In genomic region chr19:37927911-37928310, GRCm38 (mm10) we compare ENCODE assay signal across 26 mouse cellular contexts.
DNase-seq lines count a peak whose midpoint lies in the region; ATAC-seq lines count a peak whose summit lies in the region.
"Had no signal": no experiment of that assay in that cellular context is flagged by ENCODE, and none has a peak within 500 bp of the region (broad histone marks: within the 10 kb centered on the region; RNA-seq: fewer than 3 reads in every experiment).

No protein-coding gene starts in this region.

- no peak for ATAC-seq in kidney, embryonic 14.5 days (ENCODE audit: low FRiP score, low TSS enrichment)
- ATAC-seq: forebrain, embryonic 13.5 days; forebrain, embryonic 16.5 days; Patski had no signal

- H3K4me1 ChIP-seq in kidney, embryonic 14.5 days (ENCODE audit: control insufficient read depth, insufficient read depth, low read length): no peaks in the 10 kb centered on the region
- H3K4me1 ChIP-seq: forebrain, embryonic 10.5 days; forebrain, embryonic 13.5 days; heart, embryonic 10.5 days; heart, embryonic 13.5 days had no signal

- 78% methylated on average over 7 of the region's 7 CpGs for WGBS in kidney, embryonic 14.5 days

- no peak overlapping the region for H3K4me2 ChIP-seq in kidney, embryonic 14.5 days (replicated peaks; ENCODE audit: low read depth, low read length)
- H3K4me2 ChIP-seq: forebrain, embryonic 13.5 days; heart, embryonic 13.5 days had no signal

- no peaks in the 10 kb centered on the region for H3K27me3 ChIP-seq in kidney, embryonic 14.5 days (ENCODE audit: control insufficient read depth, insufficient read depth, low read length)
- H3K27me3 ChIP-seq: CH12.LX; forebrain, embryonic 13.5 days; heart, embryonic 13.5 days; Patski had no signal

- H3K4me3 ChIP-seq in kidney, embryonic 14.5 days (ENCODE audit: low read length): no peak overlapping the region
- H3K4me3 ChIP-seq: forebrain, embryonic 10.5 days; forebrain, embryonic 13.5 days; heart, adult 2 months; heart, embryonic 10.5 days; heart, embryonic 13.5 days had no signal

- peak; percentile 21 for DNase-seq in kidney, adult 18-20 months
- peak; percentile 45 for DNase-seq in kidney, adult 9 months
- DNase-seq in kidney, postnatal 10 days: no peak
- peak; percentile 22 for DNase-seq in kidney, postnatal 14 days
- DNase-seq in right cerebral cortex, postnatal 36 days (ENCODE audit: low spot score in 2 of 2): no peak
- no peak for DNase-seq in layer of hippocampus, adult 8-10 months (ENCODE audit: low spot score in 2 of 2)
- DNase-seq: adrenal gland, postnatal 10 days; adrenal gland, postnatal 36 days; B cell, adult 2 months; cerebellum, adult 18-20 months; cerebellum, adult 9-10 months; cerebellum, postnatal 14 days; gastrocnemius, postnatal 10 days; gastrocnemius, postnatal 36 days; heart, adult 2 months; heart, postnatal 14 days; heart, postnatal 4 days had no signal

- no peaks in the 10 kb centered on the region for H3K36me3 ChIP-seq in kidney, embryonic 14.5 days (ENCODE audit: control insufficient read depth, insufficient read depth, low read length)
- H3K36me3 ChIP-seq: forebrain, embryonic 10.5 days; G1E; heart, embryonic 10.5 days; heart, embryonic 13.5 days had no signal

- no peak overlapping the region for H3K27ac ChIP-seq in kidney, embryonic 14.5 days (ENCODE audit: low read depth, low read length)
- H3K27ac ChIP-seq: forebrain, embryonic 10.5 days; forebrain, embryonic 13.5 days; heart, adult 2 months; heart, embryonic 10.5 days; heart, embryonic 13.5 days had no signal

- H3K9ac ChIP-seq in kidney, embryonic 14.5 days (ENCODE audit: low read depth, low read length): no peak overlapping the region
- H3K9ac ChIP-seq: forebrain, embryonic 13.5 days; heart, embryonic 13.5 days had no signal

- H3K9me3 ChIP-seq in kidney, embryonic 14.5 days (ENCODE audit: control insufficient read depth, low read length): no peaks in the 10 kb centered on the region
- H3K9me3 ChIP-seq: forebrain, embryonic 10.5 days; forebrain, embryonic 13.5 days; G1E; heart, embryonic 10.5 days; heart, embryonic 13.5 days had no signal

Comparison
In these comparisons a context has a peak if more than half of its experiments do, and no peak if none do; other contexts are left out.
1. DNase-seq: peak in kidney, adult 18-20 months (single experiment), kidney, adult 9 months (single experiment) and kidney, postnatal 14 days (single experiment); none in kidney, postnatal 10 days (single experiment), right cerebral cortex, postnatal 36 days (0 of 2) and layer of hippocampus, adult 8-10 months (0 of 2).